16 mouse cellular contexts compared by ENCODE assay signal in the genomic region with DNA sequence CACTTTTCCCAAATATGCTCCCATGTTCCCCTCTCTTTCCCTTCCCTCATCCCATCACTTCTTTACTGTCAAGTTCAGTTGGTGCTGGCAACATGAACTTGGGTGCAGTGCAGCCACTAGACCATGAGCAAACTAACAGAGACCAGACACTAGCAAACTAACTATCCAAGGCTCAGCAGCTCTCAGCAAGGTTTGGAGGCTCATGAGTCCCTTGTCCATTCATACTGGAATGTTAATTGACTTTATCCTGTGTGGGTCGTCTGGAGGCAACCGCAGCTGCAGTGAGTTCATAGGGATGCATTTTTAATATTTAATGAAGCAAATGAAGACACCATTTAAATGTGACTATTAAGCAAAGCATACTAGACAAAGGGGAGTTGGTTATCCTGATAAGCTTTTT.
"Had no signal": no experiment of that assay in that cellular context is flagged by ENCODE, and none has a peak within 500 bp of the region (broad histone marks: within the 10 kb centered on the region; RNA-seq: fewer than 3 reads in every experiment).

No protein-coding gene starts in this region.

- H3K27me3 ChIP-seq: neural tube, embryonic 12.5 days; neural tube, embryonic 13.5 days; neural tube, embryonic 15.5 days; stomach, embryonic 15.5 days had no signal

- DNase-seq: right cerebral cortex, adult 18-20 months; right cerebral cortex, postnatal 14 days; right cerebral cortex, postnatal 25 days; right cerebral cortex, postnatal 4 days; spleen, adult 18-20 months; thymus, adult 18-20 months; thymus, adult 2 months; thymus, postnatal 14 days; thymus, postnatal 25 days; thymus, postnatal 36 days; thymus, postnatal 4 days had no signal

- H3K4me2 ChIP-seq: neural tube, embryonic 12.5 days; neural tube, embryonic 13.5 days; neural tube, embryonic 15.5 days; stomach, embryonic 15.5 days had no signal

- H3K4me3 ChIP-seq: neural tube, embryonic 12.5 days; neural tube, embryonic 13.5 days; neural tube, embryonic 15.5 days; stomach, embryonic 15.5 days had no signal

- H3K9ac ChIP-seq: neural tube, embryonic 12.5 days; neural tube, embryonic 13.5 days; neural tube, embryonic 15.5 days; stomach, embryonic 15.5 days had no signal

- H3K27ac ChIP-seq: neural tube, embryonic 12.5 days; neural tube, embryonic 13.5 days; neural tube, embryonic 15.5 days; stomach, embryonic 15.5 days; stomach, postnatal 0 days had no signal

- H3K4me1 ChIP-seq: neural tube, embryonic 12.5 days; neural tube, embryonic 13.5 days; neural tube, embryonic 15.5 days; stomach, embryonic 15.5 days had no signal

- H3K9me3 ChIP-seq: neural tube, embryonic 12.5 days; neural tube, embryonic 13.5 days; neural tube, embryonic 15.5 days; stomach, embryonic 15.5 days had no signal

- H3K36me3 ChIP-seq: neural tube, embryonic 12.5 days; neural tube, embryonic 13.5 days; neural tube, embryonic 15.5 days; stomach, embryonic 15.5 days had no signal
